Mouse (Mus musculus) embryonic facial prominence, embryonic 15.5 days (tissue): ENCODE data around the gene Wdr93. TPM values are rescaled to one million over a fixed set of nuclear protein-coding genes. Genes with fewer than 3 reads are reported as not detected.

Experiments
- ATAC-seq: fragments of 200-750 bp; cut with Nextera tagmentation; 2 replicates; pipeline ENCODE4 v1.8.0; 2017; ENCODE audit warnings: low read depth, moderate TSS enrichment; ENCODE audit not compliant: insufficient number of reproducible peaks, low FRiP score, low TSS enrichment
- H3K27ac ChIP-seq: fragments of 300-500 bp; sonication (generic); replicated peaks from 2 replicates; pipeline ENCODE4 v1.5.1; 2015; ENCODE audit warnings: mild to moderate bottlenecking, inconsistent platforms
- H3K27me3 ChIP-seq: fragments of 300-500 bp; sonication (generic); 2 replicates; pipeline ENCODE4 v1.6.1; 2015; ENCODE audit warnings: inconsistent platforms
- H3K36me3 ChIP-seq: fragments of 300-500 bp; sonication (generic); 2 replicates; pipeline ENCODE4 v1.6.1; 2015; ENCODE audit warnings: mild to moderate bottlenecking, inconsistent platforms
- H3K4me1 ChIP-seq: fragments of 300-500 bp; sonication (generic); 2 replicates; pipeline ENCODE4 v1.6.1; 2015; ENCODE audit warnings: inconsistent platforms
- H3K4me2 ChIP-seq: fragments of 300-500 bp; sonication (generic); replicated peaks from 2 replicates; pipeline ENCODE4 v1.6.1; 2015; ENCODE audit warnings: mild to moderate bottlenecking, inconsistent platforms
- H3K4me3 ChIP-seq: fragments of 300-500 bp; sonication (generic); replicated peaks from 2 replicates; pipeline ENCODE4 v1.5.1; 2015; ENCODE audit warnings: mild to moderate bottlenecking, inconsistent platforms
- H3K9ac ChIP-seq: fragments of 300-500 bp; sonication (generic); 2 replicates; pipeline ENCODE4 v1.6.1; 2015; ENCODE audit warnings: inconsistent platforms
- H3K9me3 ChIP-seq: fragments of 300-500 bp; sonication (generic); replicated peaks from 2 replicates; pipeline ENCODE4 v1.6.1; 2016; ENCODE audit warnings: inconsistent platforms
- WGBS: fragments of 180-500 bp; shearing (Covaris S2); methylation state at CpG from one replicate; pipeline ENCODE4 v1.1.7; 2015; 5-methylcytosine and 5-hydroxymethylcytosine counted together
- polyA plus RNA-seq: library from polyadenylated mRNA; unstranded; fragments of >200 nt; fragmentation: Nextera tagmentation; extraction: Ambion mirVana; gene quantifications from 2 replicates; pipeline ENCODE4 v1.2.1, GENCODE M21; 2015

Wdr93 gene
- polyA plus RNA-seq, 1 experiment from 2014 or later, result 3.1 TPM

DNA sequence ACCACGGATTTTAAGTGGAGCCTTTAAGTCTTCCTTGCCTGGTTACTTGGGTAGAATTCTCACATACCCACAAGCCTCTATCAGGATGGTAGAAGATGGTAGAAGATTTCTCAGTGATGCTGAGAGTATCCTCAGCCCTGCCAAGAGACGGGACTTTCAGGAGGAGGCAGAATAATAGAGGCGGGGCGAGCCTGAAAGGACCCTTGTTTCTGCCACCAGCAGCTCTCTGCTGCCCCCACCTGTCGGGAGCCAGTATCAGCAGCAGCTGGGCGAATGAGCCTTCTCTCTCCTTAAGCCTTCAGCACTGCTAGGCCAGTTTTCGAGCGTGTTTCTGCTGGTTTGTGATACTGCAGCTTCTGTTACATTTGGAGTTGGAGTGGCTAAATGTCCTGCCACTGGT, 13.8 kb upstream of the Wdr93 start:
- 4% methylated on average over 8 of the region's 8 CpGs for WGBS
- Histone ChIP-seq H3K27ac (no peak overlapping the region), H3K4me1 (no peaks in the 10 kb centered on the region), H3K9ac (no peak overlapping the region), H3K27me3 (no peaks in the 10 kb centered on the region), H3K4me3 (no peak overlapping the region), H3K4me2 (0 out of 2 replicates have a peak overlapping the region, but pooled peaks have one; percentile 8), H3K36me3 (no peaks in the 10 kb centered on the region), H3K9me3 (no peaks in the 10 kb centered on the region)
- ATAC-seq, result no peak

DNA sequence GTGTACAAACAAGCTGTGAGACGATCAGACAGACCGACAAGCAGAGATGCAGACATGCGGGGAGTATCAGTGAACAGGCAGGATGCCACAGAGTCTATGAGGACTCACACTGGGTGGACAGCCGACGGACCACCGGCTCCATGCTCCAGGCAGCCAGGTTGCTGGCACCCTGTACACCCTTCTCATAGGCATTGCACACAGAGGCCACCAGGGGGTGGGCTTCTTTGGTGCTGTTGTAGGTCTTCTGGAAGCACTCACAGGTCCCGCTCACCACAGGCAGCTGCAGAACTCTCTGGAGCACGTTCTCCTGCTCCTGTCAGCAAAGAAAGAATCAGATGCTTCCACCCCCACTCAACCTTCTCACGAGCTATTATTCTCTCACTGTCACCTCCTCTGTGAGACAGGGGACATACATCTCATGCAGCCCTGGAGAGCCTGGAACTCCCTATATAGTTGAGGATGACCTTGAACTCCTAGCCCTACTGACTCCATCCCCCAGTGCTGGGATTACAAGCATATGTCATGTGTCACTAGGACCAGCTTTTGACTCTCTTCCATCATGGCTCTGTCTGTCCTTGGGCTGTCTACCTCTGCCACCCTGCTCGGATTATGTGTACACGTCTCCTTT, 13.1 kb upstream of the Wdr93 start:
- ATAC-seq, result no peak
- H3K27ac ChIP-seq, result no peak overlapping the region

DNA sequence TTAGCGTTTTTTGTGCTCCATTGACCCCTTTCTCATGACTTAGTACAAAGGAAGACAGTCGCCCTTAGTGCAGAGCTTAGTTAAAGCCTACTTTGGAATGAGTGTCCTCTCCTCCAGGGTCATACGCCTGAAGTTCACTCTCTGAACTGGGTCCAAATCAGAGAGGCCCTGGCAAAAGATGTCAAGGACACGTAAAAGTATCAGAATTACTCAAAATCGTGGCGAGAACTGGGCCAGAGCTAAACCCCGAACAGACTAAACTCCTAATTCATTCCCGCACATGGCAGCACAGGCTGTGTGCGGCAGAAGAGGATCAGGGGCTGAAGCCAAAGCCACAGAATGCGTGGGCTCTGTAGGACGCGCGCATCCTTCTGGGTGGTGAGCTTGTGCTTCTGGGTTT, 11.5 kb upstream of the Wdr93 start:
- no peaks in the 10 kb centered on the region for H3K4me1 ChIP-seq
- 74% methylated on average over 13 of the region's 13 CpGs for WGBS
- H3K27ac ChIP-seq, result no peak overlapping the region
- peaks cover under 1% of the 10 kb centered on the region; the same call in 1 of the 2 replicates for H3K36me3 ChIP-seq
- no peaks in the 10 kb centered on the region for H3K27me3 ChIP-seq
- H3K4me2 ChIP-seq, result no peak overlapping the region
- no peak overlapping the region for H3K9ac ChIP-seq
- ATAC-seq, result no peak
- no peak overlapping the region for H3K4me3 ChIP-seq
- H3K9me3 ChIP-seq, result no peaks in the 10 kb centered on the region

More for the DNA sequence above, 13.1 kb upstream of the Wdr93 start:
- no peaks in the 10 kb centered on the region for H3K9me3 ChIP-seq
- H3K4me2 ChIP-seq, result no peak overlapping the region
- H3K4me1 ChIP-seq, result no peaks in the 10 kb centered on the region
- no peaks in the 10 kb centered on the region for H3K27me3 ChIP-seq
- 59% methylated on average over 11 of the region's 11 CpGs for WGBS
- H3K36me3 ChIP-seq, result no peaks in the 10 kb centered on the region
- H3K9ac ChIP-seq, result no peak overlapping the region
- H3K4me3 ChIP-seq, result no peak overlapping the region

DNA sequence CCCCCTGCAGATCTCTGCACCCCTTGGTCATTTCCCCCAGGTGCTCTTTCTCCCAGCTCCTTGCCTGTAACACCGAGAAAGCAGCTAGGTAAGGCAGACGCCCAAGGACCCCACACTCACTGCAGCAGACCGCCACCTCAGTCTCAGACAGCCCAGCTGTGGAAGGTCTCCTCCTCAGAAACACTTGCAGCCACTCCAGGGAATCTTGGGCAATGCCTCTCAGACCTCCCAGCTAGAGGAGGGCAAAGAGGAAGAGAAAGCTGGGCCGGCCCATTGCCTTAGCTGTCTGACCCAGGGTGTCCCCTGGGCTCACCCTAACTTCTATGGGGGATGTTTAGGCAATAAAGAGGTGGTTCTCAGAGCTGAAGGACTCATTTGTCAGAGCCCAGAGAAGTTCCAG, 10.3 kb upstream of the Wdr93 start, which contains the start of gene Plin1:
Gene Plin1 (minus strand): TSS at position 282 of the 400 bp plus-strand sequence.
- Histone ChIP-seq H3K27me3 (no peaks in the 10 kb centered on the region), H3K9me3 (no peaks in the 10 kb centered on the region), H3K4me3 (no peak within 1 kb of the TSS), H3K9ac (no peak within 1 kb of the TSS), H3K4me2 (no peak within 1 kb of the TSS), H3K27ac (no peak within 1 kb of the TSS), H3K36me3 (peaks cover 11% of the 10 kb centered on the region), H3K4me1 (no peaks in the 10 kb centered on the region)
- WGBS, result 58% methylated on average over 4 of the region's 4 CpGs
- ATAC-seq, result no peak

DNA sequence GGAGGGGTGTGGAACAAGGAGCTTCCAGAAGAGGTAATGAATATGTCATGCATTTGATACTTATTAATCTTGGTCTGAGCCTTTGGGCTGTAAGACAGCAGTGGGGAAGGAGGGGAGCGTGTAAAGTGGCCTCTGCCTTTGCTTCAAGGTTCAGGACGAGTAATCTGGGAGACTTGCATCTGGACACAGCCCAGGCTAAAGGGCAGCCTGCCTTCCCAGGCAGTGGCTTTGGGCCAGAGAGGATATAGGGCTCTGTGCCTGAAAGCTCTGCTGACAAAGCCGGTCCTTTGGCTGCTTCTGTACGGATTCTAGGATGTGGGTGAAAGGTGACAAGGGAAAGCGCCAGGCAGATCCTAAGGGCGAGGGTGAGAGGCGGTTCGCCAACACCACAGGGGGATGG, 8.4 kb upstream of the Wdr93 start:
- Histone ChIP-seq H3K9me3 (no peaks in the 10 kb centered on the region), H3K27ac (no peak overlapping the region), H3K9ac (no peak overlapping the region), H3K4me2 (no peak overlapping the region), H3K4me1 (no peaks in the 10 kb centered on the region), H3K4me3 (no peak overlapping the region), H3K27me3 (no peaks in the 10 kb centered on the region), H3K36me3 (peaks cover 11% of the 10 kb centered on the region)
- WGBS, result 77% methylated on average over 8 of the region's 8 CpGs
- no peak for ATAC-seq

DNA sequence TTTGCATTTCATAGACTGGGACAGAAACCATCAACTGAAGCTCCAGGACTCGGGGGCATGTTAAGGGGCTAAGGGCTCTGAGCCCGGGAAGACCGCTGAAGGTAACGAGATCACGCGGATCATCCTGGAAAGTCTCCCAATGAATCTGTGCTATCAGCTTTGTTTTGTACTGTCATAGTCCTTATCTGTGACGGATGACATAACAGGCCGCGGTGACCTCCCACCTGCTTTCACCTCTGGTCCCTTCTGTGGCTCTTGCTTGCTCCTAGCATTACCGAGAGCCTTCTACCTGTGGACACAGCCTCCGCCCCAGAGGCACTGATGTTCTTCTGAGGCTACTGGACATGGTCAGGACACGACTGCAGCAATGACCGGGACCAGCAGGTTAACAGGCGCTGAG, 6.5 kb upstream of the Wdr93 start:
- H3K4me2 ChIP-seq, result no peak overlapping the region
- ATAC-seq, result no peak

DNA sequence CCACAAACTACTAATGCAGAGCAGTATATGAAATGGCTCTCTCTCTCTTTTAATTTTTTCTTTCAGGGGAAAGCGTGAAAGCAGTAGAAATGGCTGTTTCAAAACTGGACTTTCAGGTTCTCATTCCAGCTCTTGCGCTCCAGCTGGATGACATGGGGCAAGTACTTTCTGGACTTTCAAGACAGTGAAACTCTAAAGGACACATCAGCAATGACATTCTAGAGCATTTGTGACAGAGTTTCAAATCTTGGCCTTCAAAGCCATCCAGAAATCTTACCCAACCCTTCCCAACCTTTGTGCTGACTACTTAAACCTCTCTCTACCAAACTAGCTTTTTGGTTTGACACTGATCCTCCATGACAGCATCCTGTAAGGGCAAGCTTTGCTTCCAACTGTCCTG, 4.0 kb upstream of the Wdr93 start:
- Histone ChIP-seq H3K27ac (no peak overlapping the region), H3K9me3 (no peaks in the 10 kb centered on the region), H3K36me3 (peaks cover 11% of the 10 kb centered on the region), H3K27me3 (no peaks in the 10 kb centered on the region), H3K4me3 (no peak overlapping the region), H3K9ac (no peak overlapping the region), H3K4me2 (no peak overlapping the region), H3K4me1 (peaks cover 7% of the 10 kb centered on the region)
- no peak for ATAC-seq
- WGBS, result 81% methylated on average over 2 of the region's 2 CpGs

More for the DNA sequence above, 6.5 kb upstream of the Wdr93 start:
- no peak overlapping the region for H3K27ac ChIP-seq
- no peaks in the 10 kb centered on the region for H3K9me3 ChIP-seq
- H3K4me1 ChIP-seq, result no peaks in the 10 kb centered on the region
- H3K4me3 ChIP-seq, result no peak overlapping the region
- H3K27me3 ChIP-seq, result no peaks in the 10 kb centered on the region
- no peak overlapping the region for H3K9ac ChIP-seq
- WGBS, result 91% methylated on average over 14 of the region's 14 CpGs
- H3K36me3 ChIP-seq, result peaks cover 11% of the 10 kb centered on the region

DNA sequence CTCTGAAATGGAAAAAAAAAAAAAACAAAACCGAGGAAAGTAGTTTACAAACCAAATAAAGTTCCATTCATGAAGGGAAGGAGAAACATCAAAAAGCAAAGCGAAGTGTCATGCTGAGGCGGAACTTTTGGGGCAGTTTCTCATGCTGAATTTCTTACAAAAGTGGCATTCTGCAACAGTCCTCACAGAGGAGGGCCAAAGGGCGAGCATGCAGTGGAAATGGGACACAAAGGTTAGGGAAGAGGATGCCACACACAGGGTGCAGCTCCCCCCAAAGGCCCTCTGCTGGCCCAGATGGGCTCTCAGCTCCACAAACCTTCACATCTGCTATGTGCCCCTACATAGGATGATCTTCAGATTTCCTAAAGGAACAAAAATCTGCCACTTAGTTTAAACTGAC, 2.7 kb upstream of the Wdr93 start:
- H3K9ac ChIP-seq, result no peak overlapping the region
- no peaks in the 10 kb centered on the region for H3K27me3 ChIP-seq
- peaks cover 11% of the 10 kb centered on the region for H3K36me3 ChIP-seq
- no peak overlapping the region for H3K4me3 ChIP-seq
- H3K27ac ChIP-seq, result no peak overlapping the region
- H3K4me1 ChIP-seq, result peaks cover 7% of the 10 kb centered on the region
- no peak for ATAC-seq
- no peak overlapping the region for H3K4me2 ChIP-seq
- H3K9me3 ChIP-seq, result no peaks in the 10 kb centered on the region
- WGBS, result 81% methylated on average over 4 of the region's 4 CpGs

DNA sequence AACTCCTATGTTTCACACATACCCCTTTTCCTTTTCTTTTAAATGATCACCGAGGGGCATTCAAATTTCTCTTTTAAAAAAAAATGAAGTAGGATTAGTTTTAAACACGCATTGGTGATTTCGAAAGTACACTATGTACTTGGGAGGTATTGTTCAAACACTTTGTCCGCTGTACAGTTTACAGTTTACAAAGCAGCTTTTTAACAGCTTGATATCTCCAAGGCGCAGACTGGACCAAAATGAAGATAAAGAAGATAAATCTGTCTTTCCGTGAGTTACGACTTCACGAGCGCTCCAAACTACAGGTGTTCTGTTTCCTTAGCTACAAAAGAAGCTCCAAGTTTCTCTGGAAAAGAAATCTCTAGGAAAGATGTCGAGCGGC, 695 bp upstream of the Wdr93 start:
- Histone ChIP-seq H3K9me3 (no peaks in the 10 kb centered on the region), H3K9ac (peak overlapping the region; percentile 57), H3K27me3 (no peaks in the 10 kb centered on the region), H3K4me3 (peak overlapping the region; percentile 79), H3K4me2 (peak overlapping the region; percentile 94), H3K36me3 (peaks cover 4% of the 10 kb centered on the region; the same call in 1 of the 2 replicates), H3K27ac (no peak overlapping the region), H3K4me1 (peaks cover 7% of the 10 kb centered on the region)
- no peak for ATAC-seq
- WGBS, result 17% methylated on average over 11 of the region's 11 CpGs

DNA sequence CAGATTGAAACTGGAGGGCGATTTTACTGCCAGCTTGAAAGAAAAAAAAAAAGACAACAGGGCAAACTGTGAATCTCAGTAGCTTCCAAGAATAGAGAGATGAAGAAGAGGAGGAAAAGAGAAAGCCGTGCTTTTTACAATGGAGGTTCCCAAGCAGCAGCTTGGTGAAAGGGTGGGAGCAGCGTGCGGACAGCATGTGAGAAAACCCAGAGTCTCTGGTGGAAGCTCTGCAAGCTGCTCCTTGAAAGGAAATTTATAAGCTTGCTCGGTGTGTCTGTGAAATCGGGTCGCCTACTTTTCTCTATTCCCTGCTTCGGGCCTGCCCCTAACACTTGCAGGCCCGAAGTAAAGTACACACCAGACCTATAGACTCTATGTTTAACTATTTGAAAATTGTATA, 1.1 kb downstream of the Wdr93 start:
- H3K9me3 ChIP-seq, result no peaks in the 10 kb centered on the region
- H3K9ac ChIP-seq, result no peak overlapping the region
- no peak overlapping the region for H3K4me3 ChIP-seq
- peaks cover 7% of the 10 kb centered on the region for H3K4me1 ChIP-seq
- WGBS, result 89% methylated on average over 9 of the region's 9 CpGs
- no peak for ATAC-seq
- no peak overlapping the region for H3K4me2 ChIP-seq
- H3K36me3 ChIP-seq, result no peaks in the 10 kb centered on the region
- H3K27ac ChIP-seq, result no peak overlapping the region
- H3K27me3 ChIP-seq, result no peaks in the 10 kb centered on the region

DNA sequence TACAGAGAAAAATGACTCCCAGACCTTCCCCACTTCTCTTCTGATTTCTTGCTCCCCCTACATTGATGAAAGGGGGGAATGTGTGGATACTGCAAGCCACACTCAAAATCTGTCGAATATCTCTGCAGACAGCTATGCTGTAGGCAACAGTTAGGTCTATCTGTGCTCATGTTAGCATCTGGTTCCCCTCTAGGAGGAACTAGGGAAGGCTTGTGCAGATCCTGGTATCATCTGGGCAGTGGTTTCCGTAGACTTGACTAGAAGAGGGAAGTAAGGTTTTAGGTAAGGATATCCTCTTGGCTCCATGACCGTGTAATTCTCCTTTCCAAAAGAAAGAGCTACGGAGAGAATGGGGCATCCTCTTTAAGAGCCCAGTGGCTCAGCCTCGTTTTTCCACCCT, 1.6 kb downstream of the Wdr93 start:
- WGBS, result 78% methylated on average over 5 of the region's 5 CpGs
- ATAC-seq, result no peak
- no peak overlapping the region for H3K27ac ChIP-seq
- H3K4me2 ChIP-seq, result no peak overlapping the region
- H3K27me3 ChIP-seq, result no peaks in the 10 kb centered on the region
- H3K9me3 ChIP-seq, result no peaks in the 10 kb centered on the region
- no peaks in the 10 kb centered on the region for H3K36me3 ChIP-seq
- H3K9ac ChIP-seq, result no peak overlapping the region
- peaks cover 7% of the 10 kb centered on the region for H3K4me1 ChIP-seq
- H3K4me3 ChIP-seq, result no peak overlapping the region

DNA sequence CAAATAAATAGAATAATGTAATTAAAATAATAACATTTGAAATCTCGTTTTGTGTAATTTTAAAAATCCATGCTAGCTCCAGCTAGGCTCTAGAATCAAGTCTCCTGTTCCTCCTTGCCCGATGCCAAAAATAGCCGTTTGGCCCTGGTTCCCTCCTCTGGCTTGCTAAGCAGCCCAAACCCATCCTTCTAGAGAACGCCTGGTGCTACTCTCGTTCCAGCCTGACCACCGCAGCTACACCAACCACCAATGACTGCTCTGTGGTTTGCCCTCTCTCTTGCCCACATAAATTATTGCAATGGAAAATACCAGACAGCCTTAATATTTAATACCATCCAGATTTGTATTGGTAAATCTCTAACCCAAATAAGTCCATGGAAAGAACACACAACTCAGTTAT, 4.7 kb downstream of the Wdr93 start:
- no peaks in the 10 kb centered on the region for H3K9me3 ChIP-seq
- no peak overlapping the region for H3K27ac ChIP-seq
- H3K9ac ChIP-seq, result no peak overlapping the region
- WGBS, result 63% methylated on average over 6 of the region's 6 CpGs
- no peaks in the 10 kb centered on the region for H3K27me3 ChIP-seq
- H3K4me2 ChIP-seq, result no peak overlapping the region
- H3K4me3 ChIP-seq, result no peak overlapping the region
- H3K4me1 ChIP-seq, result peaks cover 7% of the 10 kb centered on the region
- no peak for ATAC-seq
- no peaks in the 10 kb centered on the region for H3K36me3 ChIP-seq
